Mouse (Mus musculus): ENCODE results near the gene Zbtb22.
"Not testable (repeated sequence)": the region's sequence is repeated elsewhere in the genome, so short reads cannot be mapped to it uniquely, and the experiment has no call there.

Gene Zbtb22

DNA sequence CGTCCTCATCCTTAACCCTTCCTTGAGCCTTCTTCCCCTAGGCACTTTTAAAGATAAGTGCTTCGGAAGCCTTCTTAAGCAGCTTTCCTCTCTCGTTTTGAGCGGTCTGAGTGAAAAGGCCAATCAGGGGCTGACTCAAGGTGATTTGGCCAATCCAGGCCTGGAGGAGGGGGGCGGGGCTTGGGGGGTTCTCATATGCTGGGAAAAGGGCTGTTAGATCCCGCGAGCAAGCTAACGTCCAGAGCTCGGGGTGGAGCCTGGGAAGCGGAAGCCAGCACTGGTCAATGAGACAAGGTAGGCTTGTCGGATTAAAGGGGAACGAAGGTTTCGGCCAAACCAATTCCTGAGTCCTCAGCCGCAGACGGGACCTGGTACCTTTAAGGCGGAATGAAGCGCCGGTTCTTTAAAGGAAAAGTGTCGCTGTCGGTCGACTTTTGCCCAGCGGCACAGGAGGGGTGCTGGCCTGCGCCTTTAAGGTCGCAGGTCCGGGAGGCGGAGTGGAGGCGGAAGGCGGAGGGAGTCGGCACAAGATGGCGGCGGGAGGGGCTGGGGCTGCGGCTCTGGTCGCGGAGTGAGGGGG lies at the start of gene Zbtb22, which contains the start of gene Tapbp:
TSS of gene Zbtb22 (plus strand) at position 234 of the 580 bp plus-strand sequence.
TSS of gene Tapbp (plus strand) at position 229 of the 580 bp plus-strand sequence.
- DNase-seq: peak; percentile 95

DNA sequence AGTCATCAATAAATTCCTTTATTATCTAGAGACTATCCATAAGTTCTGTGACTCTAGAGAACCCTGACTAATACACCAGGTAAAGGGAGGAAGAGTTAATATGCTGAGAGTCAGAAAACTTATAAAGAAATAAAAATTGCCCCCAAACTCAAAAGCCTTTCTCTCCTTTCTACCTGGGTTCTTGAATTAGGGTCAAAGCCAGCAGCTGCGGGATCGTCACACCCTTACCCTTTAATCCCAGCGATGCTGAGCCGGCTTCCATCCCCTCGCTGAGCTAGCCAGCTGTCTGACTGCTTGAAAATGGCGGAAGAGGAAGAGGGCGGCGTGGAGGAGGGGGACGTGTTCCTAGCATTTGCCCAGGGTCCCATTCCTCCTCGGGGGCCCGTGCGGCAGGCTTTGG lies 42.2 kb upstream of the Zbtb22 start, which contains the start of gene Gm7029:
TSS of gene Gm7029 (plus strand) at position 301 of the 400 bp plus-strand sequence.
- DNase-seq: not testable (repeated sequence)

DNA sequence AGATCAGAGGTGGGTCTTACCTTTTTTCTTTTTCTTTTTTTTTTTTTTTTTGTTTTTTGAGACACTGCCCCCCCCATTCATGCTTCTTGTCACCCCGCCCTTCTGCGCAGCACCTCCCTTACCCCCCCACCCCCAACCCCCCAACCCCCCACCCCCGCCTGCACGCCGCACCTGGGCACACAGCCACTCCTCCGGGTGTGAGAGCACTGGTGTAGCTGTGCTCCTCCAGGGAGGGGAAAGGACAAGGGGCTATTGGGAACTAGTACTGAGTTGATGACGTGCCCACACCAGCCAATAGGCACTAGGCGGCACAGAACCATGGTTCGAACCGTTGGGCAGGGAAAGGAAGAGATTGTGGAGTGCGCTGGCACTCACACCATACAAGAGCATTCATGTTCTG lies 41.3 kb upstream of the Zbtb22 start:
- DNase-seq: peak; percentile 37

DNA sequence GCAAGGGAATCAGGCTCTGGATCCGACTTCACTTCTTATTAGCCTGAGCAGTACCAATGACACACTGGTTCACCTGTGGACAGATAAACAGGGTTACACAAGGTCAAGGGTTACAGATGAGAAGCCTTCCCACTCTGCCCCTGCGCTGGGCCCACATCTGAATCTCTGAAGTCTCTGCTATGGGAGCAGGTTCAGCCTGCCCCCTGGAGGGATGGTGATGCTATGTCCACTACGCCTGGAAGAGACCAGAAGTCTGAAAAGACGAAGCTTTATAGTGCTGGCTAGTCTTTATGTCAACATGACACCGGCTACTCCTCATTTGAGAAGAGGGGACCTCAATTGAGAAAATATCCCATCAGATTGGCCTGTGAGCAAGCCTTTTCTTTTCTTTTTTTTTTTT lies 39.9 kb upstream of the Zbtb22 start:
- peak; percentile 21 for DNase-seq

DNA sequence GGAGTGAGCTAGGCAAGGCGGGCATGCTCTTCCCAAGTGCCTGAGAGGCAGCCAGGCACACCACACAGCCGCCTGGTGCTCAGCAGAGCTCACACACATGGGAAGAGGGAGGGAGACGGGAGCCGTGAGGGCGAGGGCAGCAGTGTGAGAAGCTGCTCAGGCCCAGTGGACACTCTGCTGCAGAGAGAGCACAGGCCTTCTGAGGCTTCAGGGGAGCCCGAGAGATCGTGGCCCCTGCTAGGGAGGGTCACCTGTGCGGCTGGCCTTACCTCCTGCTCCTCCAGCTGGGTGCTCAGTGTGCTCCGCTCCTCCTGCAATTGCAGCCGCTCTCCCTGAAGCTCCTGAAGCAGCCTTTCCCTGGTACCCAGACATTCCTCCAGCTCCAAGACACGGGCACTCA lies 31.4 kb upstream of the Zbtb22 start:
- DNase-seq: not testable (repeated sequence)

DNA sequence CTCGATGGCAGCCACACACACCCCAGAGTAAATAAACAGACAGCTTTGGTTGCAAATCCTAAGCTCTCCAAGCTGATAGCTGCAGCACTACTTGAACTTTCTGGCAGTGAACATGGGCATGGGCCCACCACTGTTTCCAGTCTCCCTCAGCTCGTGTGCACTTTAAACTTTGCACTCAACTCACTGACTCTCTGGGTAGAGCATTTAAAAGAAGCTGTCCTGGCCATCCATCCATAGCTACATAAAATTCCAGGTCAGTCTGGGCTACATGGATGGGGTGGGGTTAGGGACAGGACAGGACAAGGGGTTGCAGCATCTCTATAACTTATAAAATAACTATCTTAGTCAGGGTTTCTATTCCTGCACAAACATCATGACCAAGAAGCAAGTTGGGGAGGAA lies 27.9 kb upstream of the Zbtb22 start:
- not testable (repeated sequence) for DNase-seq

DNA sequence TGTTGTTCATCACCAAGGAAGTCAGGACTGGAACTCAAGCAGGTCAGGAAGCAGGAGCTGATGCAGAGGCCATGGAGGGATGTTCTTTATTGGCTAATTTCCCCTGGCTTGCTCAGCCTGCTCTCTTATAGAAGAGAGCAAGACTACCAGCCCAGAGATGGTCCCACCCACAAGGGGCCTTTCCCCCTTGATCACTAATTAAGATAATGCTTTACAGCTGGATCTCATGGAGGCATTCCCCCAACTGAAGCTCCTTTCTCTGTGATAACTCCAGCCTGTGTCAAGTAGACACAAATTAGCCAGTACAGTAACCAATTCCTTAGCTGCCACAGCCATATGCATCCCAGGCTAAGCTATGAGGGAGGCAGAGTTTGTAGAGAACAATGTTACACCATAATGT lies 27.5 kb upstream of the Zbtb22 start:
- not testable (repeated sequence) for DNase-seq

DNA sequence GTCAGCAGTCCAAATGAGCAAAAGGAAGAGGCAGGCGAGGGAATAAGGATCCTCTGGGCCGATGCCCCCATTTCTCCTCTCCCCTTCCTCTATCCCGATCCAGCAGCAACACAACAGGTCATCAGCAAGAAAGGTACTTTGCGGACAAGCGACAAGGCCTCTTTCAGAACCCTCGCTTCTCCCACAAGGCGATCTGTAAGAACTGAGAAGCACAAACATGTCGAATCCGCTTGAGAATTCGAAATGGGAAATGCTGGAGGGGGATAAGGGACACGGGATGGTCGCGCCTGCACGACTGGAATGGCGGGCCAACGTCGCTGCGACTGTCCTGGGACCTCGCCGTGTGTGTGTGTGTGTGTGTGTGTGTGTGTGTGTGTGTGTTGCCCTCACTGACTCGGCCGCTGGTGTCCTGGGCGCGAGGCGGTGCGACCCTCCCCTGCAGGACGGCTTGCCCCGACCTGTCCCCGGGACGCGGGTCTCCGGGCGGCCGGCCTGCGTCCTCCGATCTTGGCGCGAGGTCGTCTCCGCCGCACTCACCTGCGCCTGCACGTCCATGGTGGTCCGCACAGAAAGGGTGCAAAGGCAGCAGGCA lies 25.7 kb upstream of the Zbtb22 start:
- DNase-seq: peak; percentile 17

DNA sequence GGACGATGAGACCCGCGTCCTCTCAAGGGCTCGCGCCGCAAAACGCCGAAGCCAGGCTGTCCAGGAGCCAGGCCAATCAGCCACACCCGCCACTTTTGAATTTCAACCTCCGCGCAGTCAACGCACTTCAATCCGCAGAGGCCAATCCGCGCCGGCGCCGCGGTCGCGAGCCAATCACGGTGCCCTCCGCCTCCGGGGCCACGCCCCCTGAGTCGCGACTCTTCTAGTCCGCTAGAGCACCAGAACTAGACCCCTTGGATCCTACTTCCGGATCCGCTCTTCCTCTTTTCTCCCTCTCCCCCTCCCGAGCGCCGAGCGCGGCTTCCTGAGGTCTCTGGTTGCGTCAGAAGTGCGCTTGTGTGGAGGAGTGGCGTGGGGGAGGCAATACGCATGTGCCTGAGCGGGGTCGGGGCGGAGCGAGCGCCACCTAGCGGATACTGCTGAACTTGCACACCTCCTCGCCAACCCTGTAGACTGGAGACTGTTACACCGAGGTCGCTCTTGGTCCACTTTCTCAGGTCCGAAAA lies 25.1 kb upstream of the Zbtb22 start, which contains the start of gene Kifc1:
TSS of gene Kifc1 (minus strand) at position 129 of the 527 bp plus-strand sequence.
- peak; percentile 99 for DNase-seq

DNA sequence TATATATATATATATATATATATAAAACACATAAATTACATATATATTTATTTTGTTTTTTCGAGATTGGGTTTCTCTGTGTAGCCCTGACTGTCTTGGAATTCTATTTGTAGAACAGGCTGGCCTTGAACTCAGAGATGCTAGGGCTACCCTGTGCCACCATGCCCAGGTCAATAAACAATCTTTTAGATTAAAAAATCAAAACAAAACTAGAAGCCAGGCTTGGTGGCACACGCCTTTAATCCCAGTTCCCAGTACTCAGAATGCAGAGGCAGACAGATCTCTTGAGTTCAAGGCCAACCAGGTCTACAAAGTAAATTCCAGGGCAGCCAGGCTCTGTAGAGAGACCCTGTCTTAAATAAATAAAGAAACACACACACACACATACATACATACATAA lies 24.3 kb upstream of the Zbtb22 start:
- DNase-seq: no peak

DNA sequence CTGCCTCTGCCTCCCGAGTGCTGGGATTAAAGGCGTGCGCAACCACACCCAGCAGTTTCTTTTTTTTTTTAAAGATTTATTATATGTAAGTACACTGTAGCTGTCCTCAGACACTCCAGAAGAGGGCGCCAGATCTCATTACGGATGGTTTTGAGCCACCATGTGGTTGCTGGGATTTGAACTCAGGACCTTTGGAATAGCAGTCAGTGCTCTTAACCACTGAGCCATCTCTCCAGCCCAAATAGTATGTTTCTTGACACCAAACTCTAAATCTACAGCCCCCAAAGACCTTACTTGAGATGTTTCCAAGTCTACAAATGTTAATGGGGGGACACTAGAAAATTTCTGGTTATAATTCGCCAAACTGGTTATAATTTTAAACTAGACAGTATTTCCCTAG lies 23.8 kb upstream of the Zbtb22 start:
- DNase-seq: not testable (repeated sequence)

DNA sequence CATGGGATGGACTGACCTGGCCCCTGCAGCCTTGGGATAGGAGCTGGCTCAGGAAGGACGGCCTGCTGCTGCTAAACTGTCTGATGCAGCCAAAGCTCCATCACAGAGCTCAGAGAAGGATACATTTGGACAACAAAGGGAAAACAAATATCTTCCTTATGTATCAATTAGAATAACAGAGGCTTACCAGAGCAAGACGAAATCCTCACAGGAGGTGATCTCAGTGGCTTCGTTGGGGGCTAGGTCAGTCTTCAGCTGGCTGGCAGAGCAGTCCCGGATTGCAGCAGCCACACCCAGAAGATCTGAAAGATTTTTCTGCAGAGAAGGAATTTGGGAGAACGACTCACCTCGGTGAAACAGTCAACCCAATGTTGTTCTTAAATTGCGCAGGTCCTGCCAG lies 23.3 kb upstream of the Zbtb22 start:
- DNase-seq: no peak

DNA sequence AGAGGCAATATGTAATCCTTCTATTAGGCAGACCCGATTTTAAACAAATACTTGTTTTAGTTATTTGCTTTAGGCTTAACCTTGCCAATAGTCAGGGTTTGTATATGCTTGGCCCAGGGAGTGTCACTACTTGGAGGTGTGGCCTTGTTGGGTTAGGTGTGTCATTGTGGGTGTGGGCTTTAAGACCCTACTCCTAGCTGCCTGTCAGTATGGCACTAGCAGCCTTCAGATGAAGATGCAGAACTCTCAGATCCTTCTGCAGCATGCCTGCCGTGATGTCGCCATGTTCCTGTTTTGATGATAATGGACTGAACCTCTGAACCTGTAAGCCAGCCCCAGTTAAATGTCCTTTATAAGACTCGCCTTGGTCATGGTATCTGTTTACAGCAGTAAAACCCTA lies 22.7 kb upstream of the Zbtb22 start:
- not testable (repeated sequence) for DNase-seq

DNA sequence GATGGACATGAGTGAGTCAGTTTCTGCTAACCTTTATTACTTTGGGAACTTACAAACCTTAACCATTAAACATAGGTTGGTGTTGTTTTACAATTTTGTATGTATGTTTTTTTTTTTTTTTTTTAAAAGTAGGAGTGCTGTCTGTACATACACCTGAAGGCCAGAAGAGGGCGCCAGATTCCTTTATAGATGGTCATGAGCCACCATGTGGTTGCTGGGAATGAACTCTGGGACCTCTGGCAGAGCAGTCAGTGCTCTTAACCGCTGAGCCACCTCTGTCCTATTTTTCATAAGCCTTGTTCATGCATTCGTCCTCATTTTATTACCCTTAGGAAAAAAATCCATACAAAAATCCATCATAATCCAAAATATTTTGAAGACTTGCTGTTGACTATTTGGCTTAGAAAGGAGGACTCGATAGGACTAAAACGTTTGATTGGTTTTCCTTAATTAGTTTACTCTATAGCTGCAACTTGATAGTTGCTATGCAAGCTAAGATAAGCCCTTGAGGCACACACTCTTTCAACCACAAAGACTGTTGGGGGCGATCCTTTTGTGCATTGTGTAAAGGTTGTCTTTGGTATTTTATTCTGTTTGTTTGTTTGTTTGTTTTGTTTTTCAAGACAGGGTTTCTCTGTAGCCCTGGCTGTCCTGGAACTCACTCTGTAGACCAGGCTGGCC lies 18.4 kb upstream of the Zbtb22 start:
- peak; percentile 53 for DNase-seq

DNA sequence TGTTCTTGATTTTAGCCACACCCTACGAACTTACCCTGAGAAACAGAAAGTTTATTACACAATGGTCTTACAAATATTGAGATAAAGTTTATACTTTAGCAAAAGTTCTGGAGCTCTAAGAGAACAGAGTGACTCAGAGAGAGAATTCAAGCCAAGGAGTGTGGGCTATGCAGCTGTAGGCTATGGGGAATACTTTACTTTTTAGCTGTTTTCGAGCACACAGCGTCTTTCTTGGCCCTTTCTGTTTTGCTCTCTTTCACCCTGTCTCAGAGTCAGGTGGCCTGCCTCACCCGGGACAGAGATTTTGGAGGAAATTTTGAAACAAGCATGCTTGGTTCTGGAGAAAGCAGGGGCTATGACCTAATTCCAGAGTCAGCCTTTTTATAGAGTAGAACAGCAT lies 17.5 kb upstream of the Zbtb22 start:
- DNase-seq: not testable (repeated sequence)

DNA sequence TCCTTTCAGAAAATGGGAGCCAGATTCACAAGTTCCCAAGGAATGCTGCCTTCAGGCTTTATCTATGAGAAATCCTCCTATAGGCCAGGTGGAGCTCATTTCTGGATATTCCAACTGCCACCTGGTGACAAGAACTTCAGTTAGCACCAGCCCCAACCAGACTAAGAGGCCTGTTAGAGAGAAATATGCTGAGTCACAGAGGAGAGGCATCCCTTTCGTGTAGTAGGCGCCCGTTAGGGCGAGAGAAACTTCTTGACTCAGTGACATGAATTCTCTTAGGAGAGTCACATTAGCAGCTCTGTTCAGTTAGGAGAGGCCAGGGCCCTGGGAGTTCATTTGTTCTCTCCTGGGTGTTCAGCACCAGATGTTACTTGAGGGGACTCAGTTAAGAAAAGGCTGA lies 16.1 kb upstream of the Zbtb22 start:
- DNase-seq: no peak

DNA sequence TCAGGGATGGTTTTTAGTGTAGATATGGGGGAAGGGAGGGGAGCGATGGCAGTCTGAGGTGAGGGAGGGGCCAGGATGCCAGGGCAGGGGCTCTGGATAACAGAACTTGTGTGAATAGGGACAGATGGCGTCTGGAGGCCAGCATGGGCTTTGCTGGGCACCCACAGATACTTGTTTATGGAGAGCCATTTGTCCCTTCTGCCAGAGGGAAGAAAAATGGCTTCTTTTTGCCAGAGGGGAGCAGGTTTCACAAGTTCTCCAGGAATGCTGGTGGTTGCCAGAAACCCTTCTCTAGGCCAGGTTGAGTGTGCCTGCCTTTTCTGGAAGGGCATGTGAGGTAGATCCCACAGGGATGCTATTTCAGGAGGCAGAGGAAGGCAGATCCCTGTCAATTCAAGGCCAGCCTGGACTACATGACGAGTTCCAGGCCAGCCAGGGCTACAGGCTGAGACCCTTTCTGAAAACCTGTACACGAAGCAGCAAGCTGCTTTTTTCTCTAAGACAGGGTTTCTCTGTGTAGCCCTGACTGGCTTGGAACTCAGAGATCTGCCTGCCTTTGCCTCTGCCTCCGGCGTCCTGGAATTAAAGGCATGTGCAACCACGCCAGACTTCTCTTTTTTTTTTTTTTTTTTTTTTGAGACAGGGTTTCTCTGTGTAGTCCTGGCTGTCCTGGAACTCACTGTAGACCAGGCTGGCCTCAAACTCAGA lies 15.3 kb upstream of the Zbtb22 start:
- DNase-seq: no peak

DNA sequence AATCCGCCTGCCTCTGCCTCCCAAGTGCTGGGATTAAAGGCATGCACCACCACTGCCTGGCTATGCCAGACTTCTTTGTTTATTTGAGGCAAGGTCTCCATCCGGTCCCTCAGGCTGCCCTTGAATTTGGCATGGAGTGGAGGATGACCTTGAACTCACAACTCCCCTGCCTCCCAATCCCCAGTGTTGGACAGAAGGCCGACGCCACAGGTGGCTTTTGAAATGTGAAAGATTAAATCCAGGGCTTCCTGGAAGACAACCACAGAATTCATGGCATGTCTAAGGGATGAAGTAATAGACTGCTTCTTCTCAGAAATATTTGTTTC lies 14.8 kb upstream of the Zbtb22 start:
- no peak for DNase-seq

DNA sequence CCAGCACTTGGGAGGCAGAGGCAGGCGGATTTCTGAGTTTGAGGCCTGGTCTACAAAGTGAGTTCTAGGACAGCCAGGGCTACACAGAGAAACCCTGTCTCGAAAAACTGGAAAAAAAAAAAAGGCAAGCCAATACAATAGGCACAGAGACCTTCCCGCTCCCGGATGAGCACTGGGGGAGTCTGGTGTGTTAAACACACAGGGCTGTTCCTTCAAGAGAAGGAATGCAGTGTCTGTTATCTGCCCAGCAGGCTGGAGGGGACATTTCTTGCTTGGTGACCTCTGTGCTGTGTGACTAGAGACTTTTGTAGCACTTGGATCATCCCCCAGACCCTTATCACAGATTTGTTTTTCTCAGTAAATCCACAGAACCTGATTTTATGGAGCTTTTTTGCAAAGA lies 14.1 kb upstream of the Zbtb22 start:
- no peak for DNase-seq

DNA sequence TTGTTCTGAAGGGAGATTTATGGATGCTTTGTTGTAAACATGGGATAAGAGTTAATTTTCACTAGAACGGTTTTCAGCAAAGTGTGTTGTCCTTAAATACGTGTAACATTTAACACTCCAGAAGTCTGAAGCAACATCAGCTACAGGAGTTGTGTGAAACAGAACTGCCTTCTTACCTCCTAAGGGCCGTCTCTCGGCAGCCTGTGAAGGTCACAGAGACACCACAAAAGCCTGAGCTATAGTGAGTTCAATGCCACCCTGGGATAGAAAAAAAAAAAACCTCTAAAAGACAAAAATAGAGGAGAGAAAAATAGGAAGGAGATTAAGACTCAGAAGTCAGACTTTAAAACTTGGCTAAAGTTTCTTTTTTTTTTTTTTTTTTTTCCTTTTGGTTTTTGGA lies 13.6 kb upstream of the Zbtb22 start:
- no peak for DNase-seq

DNA sequence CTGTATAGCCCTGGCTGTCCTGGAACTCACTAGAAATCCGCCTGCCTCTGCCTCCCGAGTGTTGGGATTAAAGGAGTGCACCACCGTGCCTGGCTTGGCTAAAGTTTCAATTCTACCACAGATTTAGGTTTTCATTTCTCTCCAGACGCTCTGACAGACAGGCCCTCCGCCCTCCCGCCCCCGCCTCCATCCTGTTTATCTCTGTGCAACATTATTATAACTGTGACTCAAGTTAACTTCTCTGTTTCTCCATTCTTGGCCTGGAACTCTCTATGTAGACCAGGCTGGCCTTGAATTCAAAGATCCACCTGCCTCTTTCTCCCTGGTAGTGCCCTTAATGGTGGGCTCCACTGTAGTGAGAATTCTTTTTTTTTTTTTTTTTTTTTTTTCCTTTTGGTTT lies 13.2 kb upstream of the Zbtb22 start:
- no peak for DNase-seq

DNA sequence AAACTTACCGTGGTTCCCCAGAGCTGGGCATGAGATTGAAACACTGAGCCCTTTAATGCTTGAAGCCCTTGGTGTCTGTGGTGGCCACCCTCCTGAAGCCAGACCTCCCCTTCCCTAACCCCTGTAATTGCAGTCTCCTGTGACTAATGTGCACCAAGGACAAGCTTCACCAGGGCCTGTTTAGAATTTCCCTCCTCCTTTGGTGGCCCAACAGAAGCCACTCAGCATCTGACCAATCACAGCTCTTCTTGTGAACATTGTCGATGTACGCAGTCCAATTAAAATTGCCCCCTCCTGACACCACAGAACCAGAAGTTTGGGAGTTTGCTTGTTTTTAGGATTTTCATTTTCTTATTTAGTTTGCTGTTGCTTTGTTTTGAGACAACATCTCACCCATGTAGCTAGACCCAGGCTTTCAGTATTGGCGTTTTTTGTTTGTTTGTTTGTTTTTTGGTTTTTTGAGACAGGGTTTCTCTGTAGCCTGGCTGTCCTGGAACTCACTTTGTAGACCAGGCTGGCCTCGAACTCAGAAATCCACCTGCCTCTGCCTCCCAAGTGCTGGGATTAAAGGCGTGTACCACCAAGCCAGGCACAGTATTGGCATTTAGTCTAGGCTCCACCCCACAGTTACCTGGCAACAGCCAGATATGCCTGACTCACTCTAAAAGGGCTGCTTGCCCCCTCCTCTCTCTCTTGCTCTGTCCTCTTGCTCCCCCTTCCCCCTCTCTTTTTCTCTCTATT lies 11.6 kb upstream of the Zbtb22 start:
- DNase-seq: not testable (repeated sequence)

DNA sequence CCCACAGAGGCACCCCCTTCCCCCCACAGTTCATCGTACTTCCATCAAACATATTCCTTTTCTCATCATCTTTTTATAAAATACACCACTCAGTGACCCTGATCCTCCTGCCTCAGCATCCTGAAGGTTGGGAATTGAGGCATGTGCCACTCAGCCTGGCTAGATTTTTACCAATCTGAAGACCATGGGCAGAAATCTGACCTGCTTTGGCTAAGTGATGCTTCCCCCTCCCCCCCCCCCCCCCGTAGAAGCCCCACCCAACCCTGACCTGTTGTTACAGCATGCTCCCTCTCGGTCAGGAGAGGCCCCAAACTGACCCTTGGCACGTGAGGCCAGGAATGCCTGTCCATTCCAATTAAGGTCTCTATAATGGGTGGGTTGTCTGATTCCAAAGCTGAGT lies 10.9 kb upstream of the Zbtb22 start, which contains the start of gene Platr17:
TSS of gene Platr17 (plus strand) at position 301 of the 400 bp plus-strand sequence.
- not testable (repeated sequence) for DNase-seq

All from thymus, postnatal 14 days (tissue).